Mouse (Mus musculus): ENCODE results near the gene Rapgef4.

DNA sequence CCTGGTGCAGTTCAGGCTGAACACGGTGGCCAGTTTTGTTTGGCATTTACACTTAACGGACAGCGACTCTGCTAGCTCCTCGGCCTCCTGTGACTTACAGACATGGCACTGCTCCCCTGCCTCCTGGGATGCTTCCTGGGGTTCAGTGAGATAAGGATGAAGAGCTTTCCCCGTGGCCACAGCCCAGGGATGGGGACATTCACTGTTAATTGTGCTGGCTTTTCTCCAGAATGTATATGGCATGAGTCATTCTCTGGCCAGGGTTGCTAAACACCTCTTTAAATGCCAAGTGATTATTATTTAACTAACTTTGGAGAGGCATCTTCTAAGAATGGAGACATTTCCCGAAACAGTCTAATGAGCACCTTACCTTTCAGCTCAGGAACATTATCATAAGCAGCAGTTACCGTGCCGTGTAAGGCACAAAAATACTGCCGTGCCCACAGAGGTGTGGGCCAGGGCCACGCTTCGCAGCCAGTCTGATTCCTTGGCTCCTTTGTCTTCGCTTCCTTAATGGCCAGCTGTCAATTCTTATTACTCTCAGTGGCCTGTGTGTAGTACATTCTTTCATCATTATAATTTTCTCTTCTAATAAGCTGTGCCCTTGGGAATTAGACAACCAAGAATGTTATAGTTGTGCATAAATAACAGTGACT is 126.6 kb downstream of the Rapgef4 start:
- TF ChIP-seq CTCF (IDR thresholded peaks at IDR 0.05; ENCODE audit: insufficient read depth, low read depth, low read length) (no peak), POLR2A (IDR thresholded peaks at IDR 0.05; ENCODE audit: insufficient read depth, low read depth, low read length) (no peak)

Measured in olfactory bulb, adult 2 months (tissue).